In the genomic region with DNA sequence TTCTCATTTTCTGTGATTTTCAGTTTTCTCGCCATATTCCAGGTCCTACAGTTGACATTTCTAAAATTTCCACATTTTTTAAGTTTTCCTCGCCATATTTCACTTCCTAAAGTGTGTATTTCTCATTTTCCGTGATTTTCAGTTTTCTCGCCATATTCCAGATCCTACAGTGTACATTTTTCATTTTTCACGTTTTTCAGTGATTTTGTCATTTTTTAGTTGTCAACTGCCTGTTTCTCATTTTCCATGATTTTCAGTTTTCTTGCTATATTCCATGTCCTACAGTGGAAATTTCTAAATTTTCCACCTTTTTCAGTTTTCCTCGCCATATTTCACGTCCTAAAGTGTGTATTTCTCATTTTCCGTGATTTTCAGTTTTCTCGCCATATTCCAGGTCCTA, we compare ENCODE assay signal across 15 mouse cellular contexts. TPM values are rescaled to one million over a fixed set of nuclear protein-coding genes. Genes with fewer than 3 reads are reported as not detected.
DNase-seq lines count a peak whose midpoint lies in the region; ATAC-seq lines count a peak whose summit lies in the region.
"Not testable (repeated sequence)": the region's sequence is repeated elsewhere in the genome, so short reads cannot be mapped to it uniquely, and the experiment has no call there.
"Had no signal": no experiment of that assay in that cellular context is flagged by ENCODE, and none has a peak within 500 bp of the region (broad histone marks: within the 10 kb centered on the region; RNA-seq: fewer than 3 reads in every experiment).

No protein-coding gene starts in this region.

- H3K9me3 ChIP-seq in embryonic facial prominence, embryonic 13.5 days; liver, embryonic 13.5 days (replicated peaks): not testable (repeated sequence)
- H3K9me3 ChIP-seq in midbrain, embryonic 15.5 days = peaks cover 11% of the 10 kb centered on the region

- not testable (repeated sequence) for H3K36me3 ChIP-seq in embryonic facial prominence, embryonic 13.5 days; liver, embryonic 13.5 days; midbrain, embryonic 15.5 days (replicated peaks)

- not testable (repeated sequence) for H3K27me3 ChIP-seq in embryonic facial prominence, embryonic 13.5 days; liver, embryonic 13.5 days; midbrain, embryonic 15.5 days (replicated peaks)

- H3K4me3 ChIP-seq in embryonic facial prominence, embryonic 13.5 days; liver, embryonic 13.5 days (replicated peaks); midbrain, embryonic 15.5 days: not testable (repeated sequence)

- WGBS in embryonic facial prominence, embryonic 13.5 days = 80% methylated on average over 8 of the region's 9 CpGs
- 62% methylated on average over 8 of the region's 9 CpGs for WGBS in liver, embryonic 13.5 days (ENCODE audit: insufficient replicate concordance)
- WGBS in midbrain, embryonic 15.5 days = 72% methylated on average over 8 of the region's 9 CpGs

- not testable (repeated sequence) for H3K4me1 ChIP-seq in embryonic facial prominence, embryonic 13.5 days; liver, embryonic 13.5 days (replicated peaks); midbrain, embryonic 15.5 days

- ATAC-seq in embryonic facial prominence, embryonic 13.5 days (ENCODE audit: insufficient number of reproducible peaks, insufficient read depth, low FRiP score, low TSS enrichment, low read depth) = peak; percentile 8; the same call in 1 of the 2 replicates
- peak; percentile 25 for ATAC-seq in liver, embryonic 13.5 days (ENCODE audit: low read depth)
- ATAC-seq in midbrain, embryonic 15.5 days (replicated peaks) = 0 out of 2 replicates have a peak, but pooled peaks have one; percentile 34

- not testable (repeated sequence) for H3K4me2 ChIP-seq in embryonic facial prominence, embryonic 13.5 days; liver, embryonic 13.5 days; midbrain, embryonic 15.5 days

- DNase-seq in 416B (ENCODE audit: low read depth) (peak; percentile 45), adipocyte (ENCODE audit: low spot score) (peak; percentile 39)
- DNase-seq in gastrocnemius, postnatal 10 days = peak; percentile 5
- peak; percentile 36 for DNase-seq in induced T-regulatory cell, adult 2 months (ENCODE audit: low read depth)
- DNase-seq in liver, embryonic 13.5 days = not testable (repeated sequence)
- DNase-seq in retina, postnatal 7 days (ENCODE audit: low read depth, low spot score) = peak; percentile 3

- H3K27ac ChIP-seq in embryonic facial prominence, embryonic 13.5 days; liver, embryonic 13.5 days; midbrain, embryonic 15.5 days: not testable (repeated sequence)

- not testable (repeated sequence) for H3K9ac ChIP-seq in embryonic facial prominence, embryonic 13.5 days; liver, embryonic 13.5 days; midbrain, embryonic 15.5 days

RNA-seq across cellular contexts. Expression of a gene that starts 4.1 kb away (rescaled TPM):
- polyA plus RNA-seq in embryonic facial prominence, embryonic 13.5 days (2015; fragmentation: Nextera tagmentation; extraction: Ambion mirVana) = not detected in 2 replicates
- not detected for total RNA-seq in gastrocnemius, postnatal 10 days (2021)
- not detected in 2 replicates for polyA plus RNA-seq in liver, embryonic 13.5 days (2015; fragmentation: Nextera tagmentation; extraction: Ambion mirVana)
- polyA plus RNA-seq in midbrain, embryonic 15.5 days (2015; fragmentation: Nextera tagmentation; extraction: Ambion mirVana) = not detected in 2 replicates
- total RNA-seq: gastrocnemius, adult 8-10 months; layer of hippocampus, postnatal 25 days had no signal
- polyA plus RNA-seq: embryonic facial prominence, embryonic 12.5 days; limb, embryonic 15.5 days; macrophage had no signal

RNA-seq across cellular contexts. Expression of a gene that starts 5.7 kb away (rescaled TPM):
- not detected in 2 replicates for polyA plus RNA-seq in embryonic facial prominence, embryonic 13.5 days (2015; fragmentation: Nextera tagmentation; extraction: Ambion mirVana)
- total RNA-seq in gastrocnemius, postnatal 10 days (2021) = not detected
- not detected in 2 replicates for polyA plus RNA-seq in liver, embryonic 13.5 days (2015; fragmentation: Nextera tagmentation; extraction: Ambion mirVana)
- not detected in 2 replicates for polyA plus RNA-seq in midbrain, embryonic 15.5 days (2015; fragmentation: Nextera tagmentation; extraction: Ambion mirVana)
- total RNA-seq: gastrocnemius, adult 8-10 months had no signal
- polyA plus RNA-seq: embryonic facial prominence, embryonic 12.5 days; limb, embryonic 15.5 days; macrophage had no signal

RNA-seq across cellular contexts. Expression of a gene that starts 6.5 kb away (rescaled TPM):
- polyA plus RNA-seq in embryonic facial prominence, embryonic 13.5 days (2015; fragmentation: Nextera tagmentation; extraction: Ambion mirVana) = not detected in 2 replicates
- not detected for total RNA-seq in gastrocnemius, postnatal 10 days (2021)
- polyA plus RNA-seq in liver, embryonic 13.5 days (2015; fragmentation: Nextera tagmentation; extraction: Ambion mirVana) = not detected in 2 replicates
- not detected in 2 replicates for polyA plus RNA-seq in midbrain, embryonic 15.5 days (2015; fragmentation: Nextera tagmentation; extraction: Ambion mirVana)
- total RNA-seq: gastrocnemius, adult 8-10 months; layer of hippocampus, postnatal 25 days had no signal
- polyA plus RNA-seq: CD4-positive, CD25-positive, alpha-beta regulatory T cell, adult 4 months; embryonic facial prominence, embryonic 12.5 days; heart, embryonic 16.5 days; limb, embryonic 15.5 days; macrophage had no signal

RNA-seq across cellular contexts. Expression of a gene that starts 8.2 kb away (rescaled TPM):
- not detected in 2 replicates for polyA plus RNA-seq in embryonic facial prominence, embryonic 13.5 days (2015; fragmentation: Nextera tagmentation; extraction: Ambion mirVana)
- not detected for total RNA-seq in gastrocnemius, postnatal 10 days (2021)
- polyA plus RNA-seq in liver, embryonic 13.5 days (2015; fragmentation: Nextera tagmentation; extraction: Ambion mirVana) = not detected in 2 replicates
- polyA plus RNA-seq in midbrain, embryonic 15.5 days (2015; fragmentation: Nextera tagmentation; extraction: Ambion mirVana) = not detected in 2 replicates
- total RNA-seq: gastrocnemius, adult 8-10 months; layer of hippocampus, postnatal 25 days had no signal
- polyA plus RNA-seq: CD4-positive, CD25-positive, alpha-beta regulatory T cell, adult 4 months; embryonic facial prominence, embryonic 12.5 days; limb, embryonic 15.5 days; macrophage had no signal

RNA-seq across cellular contexts. Expression of a gene that starts 9.9 kb away (rescaled TPM):
- not detected in 2 replicates for polyA plus RNA-seq in embryonic facial prominence, embryonic 13.5 days (2015; fragmentation: Nextera tagmentation; extraction: Ambion mirVana)
- total RNA-seq in gastrocnemius, postnatal 10 days (2021) = 1 to 10 TPM in 1 of 2 experiments, not detected in 1; 1.3 TPM
- not detected in 2 replicates for polyA plus RNA-seq in liver, embryonic 13.5 days (2015; fragmentation: Nextera tagmentation; extraction: Ambion mirVana)
- 0.28 and 0.34 TPM in 2 replicates for polyA plus RNA-seq in midbrain, embryonic 15.5 days (2015; fragmentation: Nextera tagmentation; extraction: Ambion mirVana)
- polyA plus RNA-seq: embryonic facial prominence, embryonic 12.5 days; macrophage had no signal
